Mouse (Mus musculus) myocyte (in vitro differentiated cells): Measurements from ENCODE around the gene Ect2.

ENCODE experiments used
- CEBPB ChIP-seq: IDR thresholded peaks from 2 replicates; pipeline ENCODE4 v1.6.1; 2011; ENCODE audit warnings: mild to moderate bottlenecking, moderate library complexity; ENCODE audit not compliant: poor library complexity, insufficient read depth, severe bottlenecking
- E2F4 ChIP-seq: IDR thresholded peaks from one replicate; pipeline ENCODE4 v1.6.1; 2011; ENCODE audit warnings: mild to moderate bottlenecking, control low read depth, moderate library complexity; ENCODE audit not compliant: insufficient read depth
- MYOG ChIP-seq, 3 experiments: IDR thresholded peaks; one replicate each; pipeline ENCODE4 v1.6.1; 2011; ENCODE audit warnings: control low read depth in 2 of 3, low read depth in 2 of 3, mild to moderate bottlenecking in 2 of 3; ENCODE audit not compliant: insufficient read length in 2 of 3, control insufficient read depth in 1 of 3, insufficient read depth in 1 of 3
- POLR2A ChIP-seq: IDR thresholded peaks from one replicate; pipeline ENCODE4 v1.6.1; 2011; ENCODE audit warnings: low read depth, mild to moderate bottlenecking, control low read depth, moderate library complexity; ENCODE audit not compliant: insufficient read length

- TF ChIP-seq E2F4 (no peak), POLR2A (no peak), CEBPB (no peak), MYOG (IDR thresholded peaks at IDR 0.05; ENCODE audit: control insufficient read depth in 1 of 3, insufficient read depth in 1 of 3, insufficient read length in 2 of 3, low read depth in 2 of 3) (no peak)
Measured at GRCm38 (mm10) chr3:27063399-27064260, 90.0 kb downstream of the Ect2 start.
